Mouse (Mus musculus): Measurements from ENCODE around the gene Tctn1.
"Not testable (repeated sequence)": the region's sequence is repeated elsewhere in the genome, so short reads cannot be mapped to it uniquely, and the experiment has no call there.

The Tctn1 gene

DNA sequence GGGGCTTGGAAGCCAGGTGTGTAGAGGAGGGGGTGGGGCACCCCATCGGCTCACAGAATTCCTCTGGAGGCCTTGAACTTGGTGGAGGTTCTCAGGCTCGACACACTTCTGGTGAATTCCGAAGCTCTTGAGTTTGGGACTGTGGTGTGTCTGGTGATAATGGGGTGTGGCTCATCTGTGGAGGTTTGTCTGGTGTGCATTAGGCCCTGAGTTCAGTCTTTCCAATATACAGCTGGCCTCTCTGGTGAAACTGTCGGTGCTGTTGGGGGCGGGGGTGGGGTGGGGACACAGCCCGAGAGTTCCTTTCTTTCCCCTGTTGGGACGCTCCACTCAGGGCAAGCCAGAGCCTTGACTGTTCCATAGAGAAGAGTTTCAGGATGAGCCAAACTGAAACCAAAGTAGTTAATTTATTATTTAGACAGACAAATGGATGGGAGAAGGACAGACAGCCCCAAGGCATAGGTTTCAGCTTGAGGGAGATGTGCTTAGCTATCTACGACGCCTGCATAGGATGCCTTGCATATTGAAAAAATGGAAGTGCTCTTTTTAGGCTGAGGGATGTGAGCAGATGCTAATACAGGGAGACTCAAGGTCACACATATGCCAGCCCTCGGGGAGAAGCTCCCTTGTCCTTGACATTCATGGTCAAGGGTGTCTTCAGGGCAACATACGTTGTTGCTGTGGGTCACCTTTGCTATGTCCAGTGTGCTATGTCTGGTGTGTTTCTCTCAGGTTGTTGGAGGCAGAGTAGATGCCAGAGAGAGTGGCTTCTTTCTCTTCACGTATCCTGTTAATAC, 46.0 kb downstream of the Tctn1 start:
- DNase-seq = no peak

- DNase-seq = no peak
These were observed 46.6 kb downstream of the Tctn1 start for GRCm38 (mm10) chr5:122217636-122218035.

- no peak for DNase-seq
These were observed 50.4 kb downstream of the Tctn1 start for GRCm38 (mm10) chr5:122213861-122214260.

GRCm38 (mm10) chr5:122212820-122213219, 51.4 kb downstream of the Tctn1 start:
- not testable (repeated sequence) for DNase-seq

DNA sequence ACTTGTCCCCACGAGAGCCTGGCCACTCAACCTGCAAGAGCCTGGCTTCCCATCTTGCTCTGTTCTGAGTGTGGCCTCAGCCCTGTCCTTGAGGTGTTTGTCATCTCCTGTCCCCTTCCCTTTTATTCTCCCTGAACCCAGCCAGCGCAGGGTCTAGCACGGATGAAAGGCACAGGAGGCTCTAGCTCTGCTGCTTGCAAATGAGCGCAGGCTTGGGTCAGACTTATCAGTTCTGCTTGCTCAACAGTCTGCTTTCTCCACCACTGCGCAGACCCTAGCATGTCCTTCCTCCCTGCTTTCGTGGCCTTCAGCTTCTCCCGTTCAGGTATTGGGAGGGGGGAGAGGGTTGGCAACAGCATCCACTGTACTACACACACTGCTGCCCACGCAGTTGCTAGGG, 52.1 kb downstream of the Tctn1 start:
- DNase-seq = no peak

DNA sequence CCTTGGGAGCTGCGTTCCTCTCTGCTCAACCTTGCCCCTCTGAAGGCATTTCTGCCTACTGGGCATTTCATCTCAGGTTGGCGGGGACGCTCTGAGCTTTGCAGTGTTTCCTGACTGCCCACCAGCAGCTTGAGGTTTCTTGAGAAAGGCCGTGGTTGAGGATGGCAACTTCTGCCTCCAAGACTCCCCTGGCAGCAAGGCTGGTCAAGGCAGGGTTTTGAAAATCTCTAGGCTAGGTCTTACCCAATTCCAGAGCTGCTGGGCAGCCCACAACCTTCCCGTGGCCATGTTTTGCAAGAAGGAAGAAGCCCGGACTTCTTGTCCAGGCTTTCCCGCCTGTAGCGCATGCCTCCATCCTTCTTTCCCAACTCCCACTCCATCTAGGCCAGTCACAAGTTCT, 53.4 kb downstream of the Tctn1 start:
- no peak for DNase-seq

GRCm38 (mm10) chr5:122209591-122210368, 54.5 kb downstream of the Tctn1 start:
- DNase-seq = peak; percentile 67 to 77

GRCm38 (mm10) chr5:122208909-122209308, 55.4 kb downstream of the Tctn1 start:
- DNase-seq = no peak

DNA sequence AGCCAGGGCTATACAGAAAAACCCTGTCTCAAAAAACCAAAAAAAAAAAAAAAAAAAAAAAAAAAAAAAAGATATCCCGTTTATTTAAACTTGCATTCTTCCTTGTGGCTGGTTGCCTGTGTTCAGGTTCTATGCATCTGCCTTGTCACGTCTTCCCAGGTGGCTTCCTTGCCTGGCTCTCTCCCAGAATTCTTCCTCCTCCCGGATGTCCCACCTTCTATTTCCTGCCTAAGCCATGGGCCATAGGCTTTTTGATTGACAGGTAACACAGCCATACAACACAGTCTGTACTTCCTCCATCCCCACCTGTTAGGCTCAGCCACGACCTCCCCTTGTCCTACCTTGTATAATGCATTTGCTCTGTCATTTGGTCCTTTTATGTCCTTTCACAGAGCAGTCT, 57.8 kb downstream of the Tctn1 start, which contains the start of gene Hvcn1:
Gene Hvcn1, plus strand, starts transcription at position 330 of the 400 bp plus-strand sequence.
- DNase-seq = no peak

DNA sequence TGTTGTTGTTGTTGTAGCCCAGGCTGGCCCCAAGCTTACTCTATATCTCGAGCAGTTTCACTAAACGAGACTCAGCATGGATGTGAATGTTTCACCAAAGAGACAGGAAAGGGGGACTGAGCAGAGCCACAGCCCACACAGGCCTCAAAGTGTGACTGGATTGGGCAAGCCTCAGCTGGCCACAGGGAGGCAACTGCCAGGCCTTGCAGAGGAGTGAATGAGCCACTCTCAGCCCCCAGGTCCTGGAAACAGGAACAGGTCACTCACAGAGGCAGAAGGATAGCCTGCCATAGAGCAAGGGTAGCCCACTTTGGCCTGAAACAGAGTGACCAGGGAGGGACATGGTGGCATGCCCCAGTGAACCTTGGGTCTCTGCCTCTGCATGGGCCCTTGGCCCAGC, 60.1 kb downstream of the Tctn1 start:
- DNase-seq = no peak

DNA sequence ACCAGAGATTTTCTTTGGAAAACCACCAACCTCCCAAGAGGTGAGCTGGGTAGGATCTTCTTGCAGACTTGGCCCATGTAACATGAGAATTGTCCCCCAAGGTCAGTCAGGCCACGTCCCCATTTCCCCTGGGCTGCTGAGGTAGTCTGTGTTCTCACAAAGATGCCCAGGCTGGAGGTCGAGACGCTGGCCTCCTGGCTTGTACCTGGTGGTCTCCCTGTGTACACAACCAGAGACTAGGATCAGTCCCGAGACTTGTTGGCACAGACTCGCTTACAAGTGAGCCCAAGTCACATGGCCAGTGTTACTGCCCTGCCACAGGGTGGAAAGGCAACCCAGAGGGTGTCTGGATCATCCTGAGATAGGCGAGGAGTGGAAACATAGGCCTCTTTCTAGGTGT, 62.4 kb downstream of the Tctn1 start:
- DNase-seq = no peak

- DNase-seq = no peak
These were observed 63.4 kb downstream of the Tctn1 start for GRCm38 (mm10) chr5:122200872-122201271.

GRCm38 (mm10) chr5:122192347-122192746, 71.9 kb downstream of the Tctn1 start:
- DNase-seq = no peak

DNA sequence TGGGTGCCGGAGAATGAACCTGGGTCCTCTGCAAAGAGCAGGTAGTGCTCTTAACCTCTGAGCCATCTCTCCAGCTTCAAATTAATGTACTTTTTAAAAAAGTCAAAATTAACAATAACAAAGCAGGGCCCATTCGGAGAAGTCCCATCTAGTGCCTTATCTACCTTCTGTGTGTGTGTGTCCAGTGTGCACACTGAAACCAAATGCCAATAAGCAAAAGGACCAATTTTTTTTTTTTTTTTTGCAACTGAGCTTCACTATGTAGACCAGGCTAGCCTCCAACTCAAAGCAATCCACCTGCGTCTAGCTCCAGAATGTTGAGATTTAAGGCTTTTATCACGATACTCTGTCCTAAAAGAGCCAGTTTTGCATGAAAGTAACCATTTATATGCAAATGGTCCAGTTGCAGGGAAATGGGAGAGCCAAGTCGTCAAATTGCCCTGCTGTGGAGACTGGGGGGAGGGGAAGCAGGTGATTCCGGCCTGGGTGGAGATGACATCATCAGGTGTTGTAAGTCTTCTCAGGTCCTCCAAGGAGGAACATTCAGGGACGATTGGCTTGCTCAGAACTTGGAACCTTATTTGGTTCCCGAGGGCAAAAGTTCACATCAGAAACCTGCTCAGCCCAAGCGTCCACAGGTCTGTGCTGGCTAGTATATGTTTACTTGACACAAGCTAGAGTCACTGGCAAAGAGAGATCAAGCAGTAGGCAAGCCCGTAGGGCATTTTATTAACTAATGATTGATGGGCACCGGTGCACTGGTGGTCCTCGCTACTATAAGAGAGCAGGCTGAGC, 72.8 kb downstream of the Tctn1 start:
- peak; percentile 44 to 68 for DNase-seq

GRCm38 (mm10) chr5:122190465-122190864, 73.8 kb downstream of the Tctn1 start:
- no peak for DNase-seq

DNA sequence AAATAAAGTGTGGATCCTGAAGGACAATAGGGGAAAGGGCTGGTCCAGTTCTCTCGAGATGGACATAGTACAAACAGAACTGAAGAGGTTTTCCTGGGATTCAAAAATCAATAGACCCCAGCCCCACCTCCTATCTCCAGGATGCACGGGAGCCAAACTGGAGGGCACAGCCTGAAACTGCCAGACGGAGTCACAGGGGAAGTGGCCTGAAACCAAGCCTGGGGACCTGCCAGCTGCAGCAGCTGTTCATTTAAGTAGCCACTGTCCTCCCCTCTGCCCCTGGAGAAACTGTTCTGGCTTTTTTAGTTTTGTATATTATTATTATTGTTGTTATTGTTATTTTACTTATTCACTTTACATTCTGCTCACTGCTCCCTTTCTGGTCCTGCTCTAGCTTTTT, 75.1 kb downstream of the Tctn1 start:
- DNase-seq = no peak

Data from kidney, postnatal 4 days (tissue).